Mouse (Mus musculus) embryonic facial prominence, embryonic 12.5 days (tissue): ENCODE results near the gene Rnaseh1. TPM values are rescaled to one million over a fixed set of nuclear protein-coding genes. Genes with fewer than 3 reads are reported as not detected.
A peak's percentile ranks its signal among the peaks of the same experiment; 100 is the strongest.

Source experiments
- ATAC-seq: fragments of 200-750 bp; cut with Nextera tagmentation; 2 replicates; pipeline ENCODE4 v1.8.0; 2017; ENCODE audit not compliant: insufficient number of reproducible peaks, insufficient read depth, low FRiP score, low TSS enrichment
- H3K27ac ChIP-seq: fragments of 300-500 bp; sonication (generic); 2 replicates; pipeline ENCODE4 v1.5.1; 2016; ENCODE audit warnings: mild to moderate bottlenecking
- H3K27me3 ChIP-seq: fragments of 300-500 bp; sonication (generic); 2 replicates; pipeline ENCODE4 v1.6.1; 2016; ENCODE audit warnings: mild to moderate bottlenecking, moderate library complexity
- H3K36me3 ChIP-seq: fragments of 300-500 bp; sonication (generic); 2 replicates; pipeline ENCODE4 v1.6.1; 2016; ENCODE audit warnings: mild to moderate bottlenecking
- H3K4me1 ChIP-seq: fragments of 300-500 bp; sonication (generic); 2 replicates; pipeline ENCODE4 v1.6.1; 2016
- H3K4me2 ChIP-seq: fragments of 300-500 bp; sonication (generic); replicated peaks from 2 replicates; pipeline ENCODE4 v1.6.1; 2016; ENCODE audit warnings: mild to moderate bottlenecking, moderate library complexity
- H3K4me3 ChIP-seq: fragments of 300-500 bp; sonication (generic); 2 replicates; pipeline ENCODE4 v1.5.1; 2016; ENCODE audit warnings: mild to moderate bottlenecking
- H3K9ac ChIP-seq: fragments of 300-500 bp; sonication (generic); 2 replicates; pipeline ENCODE4 v1.6.1; 2016; ENCODE audit warnings: mild to moderate bottlenecking, moderate library complexity
- H3K9me3 ChIP-seq: fragments of 300-500 bp; sonication (generic); 2 replicates; pipeline ENCODE4 v1.6.1; 2016; ENCODE audit warnings: mild to moderate bottlenecking, moderate library complexity
- WGBS: fragments of 180-500 bp; shearing (Covaris S2); methylation state at CpG from one replicate; pipeline ENCODE4 v1.1.7; 2016; 5-methylcytosine and 5-hydroxymethylcytosine counted together
- polyA plus RNA-seq: library from polyadenylated mRNA; unstranded; fragments of >200 nt; fragmentation: Nextera tagmentation; extraction: Ambion mirVana; gene quantifications from 2 replicates; pipeline ENCODE4 v1.2.1, GENCODE M21; 2016

The Rnaseh1 gene
- polyA plus RNA-seq, 1 experiment from 2014 or later, result 30.3 TPM

DNA sequence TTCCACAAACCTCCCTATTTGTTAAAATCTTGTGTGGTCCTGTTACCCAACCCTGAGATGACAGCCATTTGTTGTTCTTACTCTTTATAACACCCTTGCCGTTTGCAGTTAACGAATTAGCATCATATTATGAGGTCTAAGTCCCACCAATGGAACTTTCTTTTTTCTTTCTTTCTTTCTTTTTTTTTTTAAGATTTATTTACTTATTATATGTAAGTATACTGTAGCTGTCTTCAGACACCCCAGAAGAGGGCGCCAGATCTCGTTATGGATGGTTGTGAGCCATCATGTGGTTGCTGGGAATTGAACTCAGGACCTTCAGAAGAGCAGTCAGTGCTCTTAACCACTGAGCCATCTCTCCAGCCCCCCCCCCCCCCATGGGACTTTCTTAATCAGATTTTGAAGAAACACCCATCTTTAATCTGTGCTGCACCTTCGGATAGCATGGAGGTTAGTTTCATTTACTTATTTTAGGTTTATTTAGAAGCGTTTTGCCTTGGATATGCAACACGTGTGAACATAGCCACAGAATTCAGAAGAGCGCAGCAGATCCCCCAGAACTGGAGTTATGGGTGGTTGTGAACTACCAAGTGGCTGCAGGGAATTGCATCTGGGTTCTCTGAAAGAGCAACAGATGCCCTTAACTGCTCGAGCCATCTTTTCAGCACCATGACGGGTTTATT is 24.8 kb downstream of the Rnaseh1 start:
- Histone ChIP-seq H3K36me3 (peaks cover 7% of the 10 kb centered on the region; the same call in 1 of the 2 replicates), H3K27me3 (no peaks in the 10 kb centered on the region), H3K9me3 (no peaks in the 10 kb centered on the region), H3K9ac (no peak overlapping the region), H3K4me3 (peak overlapping the region; percentile 52; the same call in 1 of the 2 replicates), H3K4me1 (0 out of 2 replicates have a peak, but pooled peaks cover 9% of the 10 kb centered on the region), H3K27ac (peak overlapping the region; percentile 95; the same call in 1 of the 2 replicates), H3K4me2 (peak overlapping the region; percentile 60; the same call in 1 of the 2 replicates)
- 85% methylated on average over 10 of the region's 10 CpGs for WGBS
- no peak for ATAC-seq

DNA sequence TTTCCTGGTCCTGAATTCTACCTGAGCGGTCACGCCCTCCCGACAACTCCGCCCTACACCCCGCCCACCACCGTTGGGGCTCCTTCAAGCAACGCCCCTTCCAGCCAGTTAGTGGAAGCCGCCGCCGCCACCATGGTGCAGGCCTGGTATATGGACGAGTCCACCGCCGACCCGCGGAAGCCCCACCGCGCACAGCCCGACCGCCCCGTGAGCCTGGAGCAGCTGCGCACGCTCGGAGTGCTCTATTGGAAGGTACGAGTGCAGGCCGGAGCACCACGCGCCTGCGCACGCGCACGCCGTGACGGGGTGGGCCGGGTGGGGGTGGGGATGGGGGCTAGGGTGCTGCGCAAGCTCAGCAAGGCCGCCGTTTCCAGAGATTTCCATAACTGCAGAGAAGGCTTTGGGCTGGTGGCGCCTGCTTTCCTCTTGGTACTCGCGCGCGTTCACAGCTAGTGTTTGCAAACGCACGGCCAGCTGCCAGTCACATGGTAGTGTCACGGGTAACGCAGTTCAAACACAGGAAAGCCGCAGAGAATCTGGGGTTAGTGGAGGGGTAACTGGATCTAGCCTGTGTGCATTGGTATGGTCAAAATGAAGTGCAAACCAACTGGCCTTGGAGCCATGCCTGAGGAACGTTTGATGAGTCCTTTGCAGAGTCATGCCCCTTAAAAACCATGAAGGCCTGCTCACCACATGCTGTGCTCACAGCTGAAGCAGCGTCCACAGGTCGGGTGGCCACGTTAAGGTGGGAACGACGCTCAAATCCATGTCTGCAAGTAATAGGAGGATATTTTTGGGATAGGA is 25.9 kb downstream of the Rnaseh1 start, which contains the start of gene Adi1:
Gene Adi1, plus strand, starts transcription at position 111 of the 804 bp plus-strand sequence.
- WGBS, result 3% methylated on average over 52 of the region's 53 CpGs
- Histone ChIP-seq H3K4me1 (0 out of 2 replicates have a peak, but pooled peaks cover 9% of the 10 kb centered on the region), H3K27ac (peak within 1 kb of the TSS; percentile 95), H3K27me3 (no peaks in the 10 kb centered on the region), H3K36me3 (peaks cover 14% of the 10 kb centered on the region; the same call in 1 of the 2 replicates), H3K9ac (peak within 1 kb of the TSS; percentile 65), H3K4me3 (peak within 1 kb of the TSS; percentile 52), H3K4me2 (peak within 1 kb of the TSS; percentile 60), H3K9me3 (no peaks in the 10 kb centered on the region)
- peak; percentile 97 for ATAC-seq

DNA sequence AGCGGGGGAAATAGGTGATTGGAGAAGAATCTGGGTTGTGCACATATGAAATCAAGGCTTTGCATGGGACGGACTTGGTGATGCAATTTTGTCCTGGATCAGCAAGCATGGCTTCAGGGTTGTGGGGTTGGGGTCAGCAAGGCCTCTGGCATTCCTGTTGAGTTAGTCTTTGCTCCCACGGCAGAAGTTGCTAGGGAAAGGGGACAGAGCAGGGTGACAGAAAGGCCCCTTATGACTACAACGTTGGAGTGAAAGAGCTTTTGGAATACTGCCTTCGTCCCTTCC is 26.5 kb downstream of the Rnaseh1 start:
- H3K4me2 ChIP-seq, result peak overlapping the region; percentile 60

DNA sequence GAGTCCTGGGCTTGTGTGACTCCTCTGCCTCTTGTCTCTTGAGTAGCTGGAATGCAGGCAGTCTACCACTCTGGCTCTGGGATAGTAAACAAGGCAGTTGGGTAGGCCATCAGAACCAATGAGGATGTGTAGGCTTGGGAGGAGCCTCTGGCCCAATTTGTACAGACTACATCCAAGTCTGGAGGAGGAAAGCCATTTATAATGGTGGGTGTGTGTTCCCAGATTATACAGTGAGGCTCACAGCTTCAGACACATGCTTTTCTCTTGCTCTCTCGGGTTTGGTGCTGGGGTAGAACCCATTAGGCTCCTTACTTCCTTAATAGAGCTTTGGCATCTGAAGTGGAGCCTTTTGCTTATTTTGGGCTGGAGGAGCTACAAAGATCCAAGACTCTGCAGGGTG is 35.3 kb downstream of the Rnaseh1 start:
- 90% methylated on average over 1 of the region's 1 CpGs for WGBS
- Histone ChIP-seq H3K9me3 (no peaks in the 10 kb centered on the region), H3K36me3 (peaks cover 24% of the 10 kb centered on the region), H3K9ac (no peak overlapping the region), H3K27me3 (no peaks in the 10 kb centered on the region), H3K4me3 (no peak overlapping the region), H3K4me1 (no peaks in the 10 kb centered on the region), H3K27ac (no peak overlapping the region), H3K4me2 (no peak overlapping the region)
- no peak for ATAC-seq

More for the DNA sequence above, 26.5 kb downstream of the Rnaseh1 start:
- Histone ChIP-seq H3K4me3 (peak overlapping the region; percentile 52), H3K36me3 (peaks cover 18% of the 10 kb centered on the region; the same call in 1 of the 2 replicates), H3K9ac (peak overlapping the region; percentile 65), H3K27me3 (no peaks in the 10 kb centered on the region), H3K4me1 (0 out of 2 replicates have a peak, but pooled peaks cover 9% of the 10 kb centered on the region), H3K9me3 (no peaks in the 10 kb centered on the region), H3K27ac (peak overlapping the region; percentile 95)
- 0 out of 2 replicates have a peak, but pooled peaks have one; percentile 31 for ATAC-seq
- 64% methylated on average over 5 of the region's 5 CpGs for WGBS

DNA sequence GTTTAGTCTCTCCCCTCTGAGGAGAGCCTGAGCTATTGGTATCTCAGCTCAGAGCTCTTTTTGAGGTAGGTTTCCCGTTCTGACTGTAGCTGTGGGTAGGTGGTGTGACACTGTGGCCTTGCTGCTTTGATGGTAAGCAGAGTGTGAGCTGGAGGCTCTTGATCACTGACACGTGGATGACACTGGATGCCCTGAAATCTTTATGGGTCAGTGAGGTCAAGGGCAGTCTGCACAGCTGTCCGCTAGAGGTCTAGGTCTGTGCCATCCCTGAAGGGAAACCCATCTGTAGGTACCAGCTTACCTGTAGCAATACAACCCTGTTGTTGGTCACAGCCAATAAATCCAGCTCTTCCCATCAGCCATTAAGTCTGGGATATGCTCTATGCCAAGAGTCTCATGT is 36.4 kb downstream of the Rnaseh1 start:
- Histone ChIP-seq H3K36me3 (peaks cover 23% of the 10 kb centered on the region), H3K4me3 (no peak overlapping the region), H3K9me3 (no peaks in the 10 kb centered on the region), H3K4me1 (no peaks in the 10 kb centered on the region), H3K9ac (no peak overlapping the region), H3K4me2 (no peak overlapping the region), H3K27ac (no peak overlapping the region), H3K27me3 (no peaks in the 10 kb centered on the region)
- WGBS, result 60% methylated on average over 3 of the region's 3 CpGs
- no peak for ATAC-seq

DNA sequence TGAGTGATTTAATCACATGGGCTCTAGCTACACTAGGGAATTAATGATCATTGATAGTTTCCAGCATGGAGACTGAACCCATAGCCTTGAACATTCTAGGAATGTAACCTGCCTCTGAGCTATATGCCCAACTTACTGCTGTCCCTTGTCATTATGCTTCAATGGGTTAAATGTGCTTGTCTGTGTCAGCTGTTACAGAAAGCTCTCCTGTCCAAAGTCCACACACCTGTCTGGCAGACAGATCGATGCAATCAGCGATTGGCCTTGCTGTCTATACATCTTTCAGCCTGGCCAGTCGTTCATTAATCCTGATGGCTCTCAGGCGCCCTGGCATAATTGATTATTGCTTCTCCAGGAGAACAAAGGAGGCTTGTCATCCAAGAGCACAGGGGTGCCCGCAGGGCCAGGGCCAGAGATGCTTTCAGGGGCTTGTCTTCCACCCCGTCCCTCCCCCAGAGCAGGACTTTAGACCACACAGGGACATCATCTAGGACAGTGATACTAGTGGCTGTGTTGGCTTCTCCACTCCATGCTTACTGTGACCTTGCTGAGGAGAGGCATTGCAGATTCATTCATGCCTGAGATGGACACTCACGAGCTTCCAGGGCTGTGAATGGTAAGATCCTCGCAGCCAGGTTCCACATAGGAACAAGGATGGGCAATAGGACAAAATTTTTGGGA is 36.9 kb downstream of the Rnaseh1 start:
- ATAC-seq, result no peak
- H3K4me3 ChIP-seq, result no peak overlapping the region
- H3K27ac ChIP-seq, result no peak overlapping the region
- H3K4me2 ChIP-seq, result no peak overlapping the region
- H3K9ac ChIP-seq, result no peak overlapping the region
- no peaks in the 10 kb centered on the region for H3K9me3 ChIP-seq
- H3K36me3 ChIP-seq, result peaks cover 26% of the 10 kb centered on the region
- H3K4me1 ChIP-seq, result no peaks in the 10 kb centered on the region
- no peaks in the 10 kb centered on the region for H3K27me3 ChIP-seq
- 47% methylated on average over 8 of the region's 8 CpGs for WGBS

DNA sequence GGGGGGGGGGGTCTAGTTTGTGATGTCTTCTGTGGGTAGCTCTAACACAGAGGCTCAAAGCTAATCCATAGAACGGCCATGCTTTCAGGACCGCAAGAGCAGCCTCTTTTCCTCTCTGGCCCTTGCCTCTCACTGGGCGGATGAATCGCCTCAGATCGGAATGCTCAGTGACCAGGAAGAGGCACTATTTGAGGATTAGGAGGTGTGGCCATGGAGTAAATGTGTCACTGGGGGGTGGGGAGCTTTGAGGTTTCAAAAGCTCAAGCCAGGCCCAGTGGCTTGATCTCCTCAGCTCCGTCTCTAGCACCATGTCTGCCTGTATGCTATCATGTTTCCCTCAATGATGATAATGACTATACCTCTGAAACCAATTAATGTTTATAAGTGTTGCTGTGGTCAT is 39.6 kb downstream of the Rnaseh1 start:
- ATAC-seq, result no peak
- Histone ChIP-seq H3K4me1 (no peaks in the 10 kb centered on the region), H3K4me2 (no peak overlapping the region), H3K27me3 (no peaks in the 10 kb centered on the region), H3K4me3 (no peak overlapping the region), H3K9ac (no peak overlapping the region), H3K27ac (no peak overlapping the region), H3K9me3 (no peaks in the 10 kb centered on the region), H3K36me3 (peaks cover 35% of the 10 kb centered on the region)
- WGBS, result 83% methylated on average over 6 of the region's 6 CpGs

DNA sequence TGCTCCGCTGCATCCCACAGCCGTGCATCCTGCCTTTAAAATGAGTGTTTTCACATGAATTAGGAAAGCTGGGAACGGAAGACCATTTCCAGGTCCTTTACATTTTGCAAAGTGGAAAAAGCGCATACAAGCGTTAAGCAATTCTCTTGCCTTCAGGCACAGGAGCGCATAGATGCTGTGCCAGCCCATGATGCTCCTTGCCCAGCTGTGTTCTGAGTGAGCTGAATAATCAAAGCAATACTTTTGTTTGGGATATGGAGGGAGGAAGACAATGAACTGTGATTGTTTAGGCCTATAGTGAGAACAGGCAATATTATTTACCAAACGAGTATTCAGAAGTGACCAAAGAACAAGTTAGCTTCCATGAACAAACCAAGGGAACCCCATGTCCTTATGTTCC is 41.3 kb downstream of the Rnaseh1 start:
- Histone ChIP-seq H3K9me3 (no peaks in the 10 kb centered on the region), H3K4me3 (no peak overlapping the region), H3K4me1 (no peaks in the 10 kb centered on the region), H3K4me2 (no peak overlapping the region), H3K36me3 (peaks cover 49% of the 10 kb centered on the region), H3K9ac (no peak overlapping the region), H3K27me3 (no peaks in the 10 kb centered on the region), H3K27ac (no peak overlapping the region)
- WGBS, result 93% methylated on average over 7 of the region's 7 CpGs
- ATAC-seq, result no peak

DNA sequence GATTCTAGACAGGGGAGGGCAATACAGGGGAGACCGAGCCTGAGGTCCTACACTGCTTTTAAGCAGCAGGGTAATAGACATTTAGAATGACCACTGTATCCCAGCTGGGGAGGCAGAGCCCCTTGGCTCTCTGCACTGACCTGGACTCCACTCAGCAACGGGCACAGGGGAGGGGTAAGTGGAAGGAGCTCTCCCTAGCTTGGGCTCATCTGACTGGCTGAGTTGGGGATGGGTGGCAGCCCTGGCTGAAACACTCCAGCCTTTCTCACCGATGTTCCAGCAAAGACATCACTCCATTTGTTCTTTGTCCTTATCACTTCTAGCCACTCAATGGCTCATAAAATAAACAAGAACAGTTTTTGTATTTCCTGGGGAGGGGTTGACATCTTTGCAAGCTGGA is 44.3 kb downstream of the Rnaseh1 start:
- Histone ChIP-seq H3K27me3 (no peaks in the 10 kb centered on the region), H3K36me3 (peaks cover 58% of the 10 kb centered on the region), H3K4me1 (no peaks in the 10 kb centered on the region), H3K4me2 (no peak overlapping the region), H3K27ac (no peak overlapping the region), H3K9me3 (no peaks in the 10 kb centered on the region), H3K9ac (no peak overlapping the region), H3K4me3 (no peak overlapping the region)
- 79% methylated on average over 3 of the region's 3 CpGs for WGBS
- ATAC-seq, result no peak

DNA sequence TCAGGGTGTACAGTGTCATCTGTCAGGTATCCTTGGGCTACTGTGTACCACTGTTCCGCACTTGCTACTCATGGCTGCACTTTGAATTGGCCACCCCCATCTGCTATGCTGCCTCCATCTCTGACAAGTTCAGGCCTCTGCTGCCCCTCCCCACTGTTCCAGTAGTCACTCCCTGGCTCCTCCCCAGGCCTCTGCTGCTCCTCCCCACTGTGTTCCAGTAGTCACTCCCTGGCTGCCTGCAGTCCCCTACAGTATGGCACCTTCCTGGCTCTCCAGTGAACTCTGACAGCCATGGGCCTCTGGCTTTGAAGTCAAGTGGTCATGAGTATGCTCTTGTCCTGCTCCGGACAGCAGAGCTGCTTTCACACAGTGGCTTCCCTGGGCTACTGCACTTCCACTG is 44.8 kb downstream of the Rnaseh1 start:
- Histone ChIP-seq H3K4me3 (no peak overlapping the region), H3K27ac (no peak overlapping the region), H3K4me2 (no peak overlapping the region), H3K36me3 (peaks cover 54% of the 10 kb centered on the region), H3K9me3 (no peaks in the 10 kb centered on the region), H3K4me1 (no peaks in the 10 kb centered on the region), H3K27me3 (no peaks in the 10 kb centered on the region), H3K9ac (no peak overlapping the region)
- 81% methylated on average over 2 of the region's 2 CpGs for WGBS
- ATAC-seq, result no peak

DNA sequence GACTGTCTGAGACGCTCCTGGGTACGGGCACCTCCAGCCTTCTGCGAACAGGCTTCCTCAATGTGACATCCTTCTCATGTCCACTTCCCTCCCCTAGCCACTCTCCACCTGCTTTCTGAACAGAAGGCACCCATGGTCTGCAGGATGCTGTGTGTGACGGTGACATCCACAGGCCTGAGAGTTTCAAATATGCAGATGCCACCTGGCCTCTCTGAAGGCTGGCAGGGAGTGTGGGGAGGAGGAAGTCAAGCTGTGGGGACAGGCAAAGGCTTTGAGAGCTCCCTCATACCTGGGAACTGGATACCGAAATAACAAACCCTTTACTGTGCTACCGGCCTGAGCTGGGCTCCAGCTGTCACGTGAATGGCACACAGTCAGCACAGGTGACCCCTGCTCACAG is 45.4 kb downstream of the Rnaseh1 start:
- H3K9me3 ChIP-seq, result no peaks in the 10 kb centered on the region
- no peaks in the 10 kb centered on the region for H3K4me1 ChIP-seq
- no peaks in the 10 kb centered on the region for H3K27me3 ChIP-seq
- H3K27ac ChIP-seq, result no peak overlapping the region
- no peak overlapping the region for H3K9ac ChIP-seq
- no peak overlapping the region for H3K4me2 ChIP-seq
- WGBS, result 88% methylated on average over 7 of the region's 7 CpGs
- no peak overlapping the region for H3K4me3 ChIP-seq
- H3K36me3 ChIP-seq, result peaks cover 49% of the 10 kb centered on the region
- no peak for ATAC-seq
